Mouse (Mus musculus) heart, embryonic 14.5 days (tissue): Measurements from ENCODE around the gene Gnb1. TPM values are rescaled to one million over a fixed set of nuclear protein-coding genes. Genes with fewer than 3 reads are reported as not detected.

Experiments
- polyA plus RNA-seq: library from polyadenylated mRNA; unstranded; fragments of >200 nt; fragmentation: Nextera tagmentation; extraction: Ambion mirVana; gene quantifications from 2 replicates; pipeline ENCODE4 v1.2.1, GENCODE M21; 2014

Gene Gnb1
- polyA plus RNA-seq, 1 experiment from 2014 or later, result 396 TPM

Other genes with a start within 250 kb of the Gnb1 start
- gene Faap20, start 241.6 kb upstream of the Gnb1 start, polyA plus RNA-seq, result 68.5 and 74.8 TPM in 2 replicates
- 6.4 and 8.5 TPM in 2 replicates for gene Prkcz, start 130.0 kb upstream of the Gnb1 start, polyA plus RNA-seq
- not detected in 2 replicates for gene Gabrd, start 93.2 kb upstream of the Gnb1 start, polyA plus RNA-seq
- gene Cfap74, start 82.2 kb upstream of the Gnb1 start, polyA plus RNA-seq, result 0.63 and 0.86 TPM in 2 replicates
- gene Tmem52, start 22.2 kb upstream of the Gnb1 start, polyA plus RNA-seq, result not detected in 2 replicates
- 49.9 and 51.4 TPM in 2 replicates for gene Nadk, start 71.0 kb downstream of the Gnb1 start, polyA plus RNA-seq
- 7.7 and 8.5 TPM in 2 replicates for gene Slc35e2, start 110.1 kb downstream of the Gnb1 start, polyA plus RNA-seq
- gene Cdk11b, start 133.5 kb downstream of the Gnb1 start, polyA plus RNA-seq, result 33.5 and 36.7 TPM in 2 replicates
- not detected in 2 replicates for gene Gm10563, start 154.0 kb downstream of the Gnb1 start, polyA plus RNA-seq
- 63.1 and 67.1 TPM in 2 replicates for gene Mmp23, start 162.0 kb downstream of the Gnb1 start, polyA plus RNA-seq
- gene Mib2, start 177.8 kb downstream of the Gnb1 start, polyA plus RNA-seq, result 12.5 and 15.3 TPM in 2 replicates
- gene Fndc10, start 203.0 kb downstream of the Gnb1 start, polyA plus RNA-seq, result 1.9 and 2.4 TPM in 2 replicates
- 113 and 115 TPM in 2 replicates for gene Ssu72, start 213.4 kb downstream of the Gnb1 start, polyA plus RNA-seq
- gene Tmem240, start 243.4 kb downstream of the Gnb1 start, polyA plus RNA-seq, result 0.23 and 0.28 TPM in 2 replicates